Mouse (Mus musculus) C2C12 (cell line): Measurements from ENCODE around the gene Lgmn.

ENCODE experiments used
- CEBPB ChIP-seq: IDR thresholded peaks from one replicate; pipeline ENCODE4 v1.6.1; 2011; ENCODE audit warnings: low read depth, mild to moderate bottlenecking, control low read depth, moderate library complexity
- CTCF ChIP-seq: IDR thresholded peaks from one replicate; pipeline ENCODE4 v1.5.1; 2011; ENCODE audit not compliant: control insufficient read depth, insufficient read depth, insufficient read length
- FOSL1 ChIP-seq: IDR thresholded peaks from one replicate; pipeline ENCODE4 v1.8.0; 2011; ENCODE audit warnings: mild to moderate bottlenecking, low read length; ENCODE audit not compliant: poor library complexity, insufficient read depth, severe bottlenecking
- MAX ChIP-seq: IDR thresholded peaks from one replicate; pipeline ENCODE4 v1.6.1; 2011; ENCODE audit warnings: mild to moderate bottlenecking, control low read depth
- MYOG ChIP-seq: IDR thresholded peaks from one replicate; pipeline ENCODE4 v1.6.1; 2011; ENCODE audit not compliant: control insufficient read depth, insufficient read length; ENCODE audit errors: extremely low read depth
- USF1 ChIP-seq: IDR thresholded peaks from one replicate; pipeline ENCODE4 v1.6.1; 2011; ENCODE audit warnings: low read depth, mild to moderate bottlenecking, control low read depth, moderate library complexity

DNA sequence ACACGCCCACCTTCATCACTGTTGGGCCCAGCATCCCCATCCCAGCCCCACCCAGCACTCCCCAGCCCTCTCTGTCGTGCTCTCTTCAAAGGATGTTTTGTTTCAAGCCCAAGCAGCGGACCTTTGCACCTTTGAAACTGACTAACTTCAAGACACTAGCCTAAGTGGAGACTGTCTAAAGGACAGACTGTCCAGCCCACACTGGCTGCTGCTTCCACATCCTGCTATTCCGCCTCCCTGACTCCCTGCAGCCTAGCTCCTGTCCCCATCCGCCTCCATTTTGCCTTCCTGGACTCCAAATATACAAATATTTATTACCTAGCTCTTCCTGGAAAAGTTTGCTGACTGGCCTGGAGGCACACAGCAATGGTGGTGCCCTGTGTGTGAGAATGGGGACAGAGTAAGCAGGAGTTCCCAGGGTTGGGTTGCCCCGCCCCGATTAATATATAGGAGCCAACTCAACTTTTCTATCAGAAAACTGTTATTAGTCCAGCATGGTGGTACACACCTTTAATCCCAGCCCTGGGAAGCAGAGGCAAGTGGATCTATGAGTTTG lies 22.6 kb downstream of the Lgmn start:
- no peak for TF ChIP-seq CTCF
- TF ChIP-seq MYOG, result no peak
- TF ChIP-seq CEBPB, result no peak
- no peak for TF ChIP-seq USF1
- TF ChIP-seq FOSL1, result no peak
- no peak for TF ChIP-seq MAX
